Mouse (Mus musculus): ENCODE measurements around the gene Kremen2. TPM values are rescaled to one million over a fixed set of nuclear protein-coding genes. Genes with fewer than 3 reads are reported as not detected.

The Kremen2 gene
- total RNA-seq, 2 experiments from 2014 or later: not detected

Other genes with a start within 250 kb of the Kremen2 start
- gene Zfp213, start 181.6 kb downstream of the Kremen2 start, total RNA-seq (2021): 1 to 10 TPM; 1.9 to 2.4 TPM
- 1 to 10 TPM; 2.0 to 2.1 TPM for gene Zfp13, start 146.3 kb downstream of the Kremen2 start, total RNA-seq (2021)
- gene Zscan10, start 145.0 kb downstream of the Kremen2 start, total RNA-seq (2021): not detected
- not detected for gene Mmp25, start 100.6 kb downstream of the Kremen2 start, total RNA-seq (2021)
- gene Bicdl2, start 85.3 kb downstream of the Kremen2 start, total RNA-seq (2021): not detected
- gene Hcfc1r1, start 72.2 kb downstream of the Kremen2 start, total RNA-seq (2021): 100 to 1,000 TPM; 123 to 156 TPM
- gene Thoc6, start 72.0 kb downstream of the Kremen2 start, total RNA-seq (2021): 10 to 100 TPM in 1 of 2 experiments, 1 to 10 TPM in 1; 9.3 to 10.8 TPM
- 10 to 100 TPM; 46.1 to 61.5 TPM for gene Tnfrsf12a, start 68.4 kb downstream of the Kremen2 start, total RNA-seq (2021)
- not detected for gene Cldn6, start 66.6 kb downstream of the Kremen2 start, total RNA-seq (2021)
- under 1 TPM in 1 of 2 experiments, not detected in 1; 0.19 TPM for gene Cldn9, start 61.8 kb downstream of the Kremen2 start, total RNA-seq (2021)
- not detected for gene 1520401A03Rik, start 23.1 kb downstream of the Kremen2 start, total RNA-seq (2021)
- gene Pkmyt1, start 19.5 kb downstream of the Kremen2 start, total RNA-seq (2021): under 1 TPM; 0.67 to 0.83 TPM
- 1 to 10 TPM; 4.4 to 5.2 TPM for gene Paqr4, start 5.0 kb downstream of the Kremen2 start, total RNA-seq (2021)
- gene Flywch1, start 25.8 kb upstream of the Kremen2 start, total RNA-seq (2021): 10 to 100 TPM; 33.5 to 34.0 TPM
- gene Flywch2, start 40.2 kb upstream of the Kremen2 start, total RNA-seq (2021): under 1 TPM; 0.56 to 0.83 TPM
- 100 to 1,000 TPM; 157 to 160 TPM for gene Srrm2, start 44.7 kb upstream of the Kremen2 start, total RNA-seq (2021)
- gene Elob, start 83.3 kb upstream of the Kremen2 start, total RNA-seq (2021): 100 to 1,000 TPM; 237 to 267 TPM
- gene Prss33, start 90.2 kb upstream of the Kremen2 start, total RNA-seq (2021): not detected
- gene Prss32, start 98.0 kb upstream of the Kremen2 start, total RNA-seq (2021): not detected
- not detected for gene Prss41, start 98.3 kb upstream of the Kremen2 start, total RNA-seq (2021)
- gene Prss21, start 122.2 kb upstream of the Kremen2 start, total RNA-seq (2021): not detected
- not detected for gene Dcpp1, start 135.0 kb upstream of the Kremen2 start, total RNA-seq (2021)
- not detected for gene Dcpp2, start 135.0 kb upstream of the Kremen2 start, total RNA-seq (2021)
- not detected for gene Dcpp3, start 171.6 kb upstream of the Kremen2 start, total RNA-seq (2021)
- gene Sbp, start 195.8 kb upstream of the Kremen2 start, total RNA-seq (2021): not detected
- not detected for gene Sbpl, start 209.4 kb upstream of the Kremen2 start, total RNA-seq (2021)
- not detected for gene Prss30, start 234.7 kb upstream of the Kremen2 start, total RNA-seq (2021)